Mouse (Mus musculus): ENCODE measurements around the gene Bbs4.

DNA sequence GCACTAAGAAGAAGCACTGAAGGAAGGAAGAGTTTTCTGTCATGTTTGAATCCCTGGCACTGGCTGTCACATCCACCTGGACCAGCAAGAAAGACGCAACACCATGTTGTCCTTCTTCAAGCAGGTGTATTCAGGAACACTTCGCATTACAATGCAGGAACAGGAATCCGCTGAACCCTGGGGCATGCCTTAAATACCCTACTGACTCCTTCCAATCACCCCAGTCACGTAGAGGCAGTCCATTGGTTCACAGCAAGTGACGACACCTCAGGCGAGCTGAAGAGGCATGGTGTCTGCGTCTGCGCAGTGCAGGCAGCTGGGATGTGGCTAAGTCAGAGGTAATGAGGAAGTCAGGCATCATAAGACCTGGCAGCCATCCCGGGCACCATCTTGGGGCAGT, 16.3 kb upstream of the Bbs4 start:
- no peak for TF ChIP-seq POLR2A (IDR thresholded peaks at IDR 0.05; ENCODE audit: extremely low read depth, insufficient read depth, low read length)
- no peak for TF ChIP-seq CTCF (IDR thresholded peaks at IDR 0.05; ENCODE audit: low read depth, low read length)
